Mouse (Mus musculus) liver, adult 2 months (tissue): Measurements from ENCODE around the gene Tdo2. TPM values are rescaled to one million over a fixed set of nuclear protein-coding genes. Genes with fewer than 3 reads are reported as not detected.
A peak's percentile ranks its signal among the peaks of the same experiment; 100 is the strongest.

Experiments used
- DNase-seq: peaks from one replicate; pipeline ENCODE4 v3.0.0-alpha.2; 2011; ENCODE audit warnings: low read depth, low spot score; ENCODE audit errors: extremely low read depth
- H3K27ac ChIP-seq: fragments of 200-500 bp; replicated peaks from 2 replicates; pipeline ENCODE4 v1.5.1; 2012; ENCODE audit warnings: low read depth, mild to moderate bottlenecking, control low read depth, inconsistent platforms, low read length; ENCODE audit not compliant: insufficient read depth
- H3K27me3 ChIP-seq: fragments of 200-500 bp; 2 replicates; pipeline ENCODE4 v1.6.1; 2012; ENCODE audit warnings: mild to moderate bottlenecking, moderate library complexity, low read length, inconsistent platforms; ENCODE audit not compliant: control insufficient read depth, insufficient read depth
- H3K36me3 ChIP-seq: fragments of 200-500 bp; 2 replicates; pipeline ENCODE4 v1.6.1; 2012; ENCODE audit warnings: low read length, inconsistent platforms; ENCODE audit not compliant: control insufficient read depth, insufficient read depth
- H3K4me1 ChIP-seq: fragments of 200-500 bp; 2 replicates; pipeline ENCODE4 v1.6.1; 2011; ENCODE audit warnings: low read length; ENCODE audit not compliant: control insufficient read depth, insufficient read depth
- H3K4me3 ChIP-seq: fragments of 200-500 bp; 2 replicates; pipeline ENCODE4 v1.5.1; 2011; ENCODE audit warnings: low read depth, mild to moderate bottlenecking, control low read depth, low read length, moderate library complexity; ENCODE audit not compliant: insufficient read depth
- H3K79me2 ChIP-seq: fragments of 200-500 bp; 2 replicates; pipeline ENCODE4 v1.6.1; 2012; ENCODE audit warnings: inconsistent platforms, mild to moderate bottlenecking, low read length, moderate library complexity; ENCODE audit not compliant: control insufficient read depth, insufficient read depth
- H3K9ac ChIP-seq: fragments of 200-500 bp; 2 replicates; pipeline ENCODE4 v1.6.1; 2012; ENCODE audit warnings: low read depth, mild to moderate bottlenecking, control low read depth, inconsistent platforms, low read length
- CTCF ChIP-seq: fragments of 200-500 bp; IDR thresholded peaks from 2 replicates; pipeline ENCODE4 v1.5.1; 2011; ENCODE audit warnings: low read depth, low read length, control low read depth
- POLR2A ChIP-seq: fragments of 200-500 bp; IDR thresholded peaks from 2 replicates; pipeline ENCODE4 v1.6.1; 2011; ENCODE audit warnings: low read length, control low read depth; ENCODE audit not compliant: insufficient read depth; ENCODE audit errors: extremely low read depth
- WGBS: fragments of 180-500 bp; shearing (Covaris S2); methylation state at CpG from one replicate; pipeline ENCODE4 v1.1.7; 2018; 5-methylcytosine and 5-hydroxymethylcytosine counted together
- polyA plus RNA-seq: library from polyadenylated mRNA; depleted of rRNA; stranded (reverse); fragments of >200 nt; gene quantifications from 2 replicates; pipeline ENCODE4 v1.2.3, GENCODE M21; 2012
- total RNA-seq: library from RNA; depleted of rRNA; stranded (reverse); fragments of >200 nt; gene quantifications from 2 replicates; pipeline ENCODE4 v1.2.3, GENCODE M21; 2014

The Tdo2 gene
- total and polyA plus RNA-seq, 2 experiments, result 931 to 2,393 TPM

DNA sequence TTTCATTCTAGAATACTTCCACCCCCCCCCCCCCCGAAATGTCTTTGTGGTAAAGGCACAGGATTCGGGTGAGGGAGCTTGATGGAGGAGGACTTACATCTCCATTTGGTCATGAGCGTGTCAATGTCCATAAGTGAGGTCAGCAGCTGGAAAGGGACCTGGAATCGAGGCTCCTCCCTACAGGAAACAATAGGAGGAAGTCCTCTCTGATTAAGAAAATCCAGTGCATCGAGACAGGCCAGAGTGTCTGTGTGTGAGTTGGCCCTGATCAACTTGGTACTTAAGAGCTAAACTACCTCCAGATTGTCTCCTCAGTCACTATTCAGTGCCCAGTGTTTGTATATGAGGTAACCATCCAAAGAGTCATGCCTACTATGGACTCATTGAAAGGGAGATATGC is 14.7 kb downstream of the Tdo2 start:
- H3K4me3 ChIP-seq, result no peak overlapping the region
- no peak overlapping the region for H3K27ac ChIP-seq
- H3K36me3 ChIP-seq, result peaks cover 69% of the 10 kb centered on the region
- TF ChIP-seq POLR2A (no peak), CTCF (no peak)
- no peaks in the 10 kb centered on the region for H3K79me2 ChIP-seq
- H3K4me1 ChIP-seq, result peaks cover 6% of the 10 kb centered on the region; the same call in 1 of the 2 replicates
- DNase-seq, result peak; percentile 64
- H3K9ac ChIP-seq, result no peak overlapping the region
- 44% methylated on average over 5 of the region's 5 CpGs for WGBS
- no peaks in the 10 kb centered on the region for H3K27me3 ChIP-seq

DNA sequence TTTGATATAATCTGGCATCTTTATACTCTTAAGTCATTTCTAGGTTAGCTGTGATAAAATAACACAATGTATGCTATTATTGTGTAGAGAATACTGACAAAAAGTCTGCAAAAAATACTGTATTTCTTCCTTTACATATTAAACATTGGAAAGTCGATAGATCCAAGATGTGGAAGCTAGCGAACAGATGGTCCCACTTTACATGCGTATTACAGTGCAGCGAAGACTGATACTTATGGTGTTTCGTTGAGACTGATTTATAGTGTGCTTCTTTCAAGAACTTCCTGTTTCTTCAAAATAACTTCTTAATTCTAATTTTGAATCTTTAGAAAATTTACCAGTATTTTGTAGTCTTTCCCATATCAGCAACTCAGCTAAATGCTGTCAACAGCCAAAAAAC is 18.5 kb downstream of the Tdo2 start:
- H3K4me1 ChIP-seq, result 0 out of 2 replicates have a peak, but pooled peaks cover 2% of the 10 kb centered on the region
- peaks cover 47% of the 10 kb centered on the region for H3K36me3 ChIP-seq
- H3K9ac ChIP-seq, result no peak overlapping the region
- DNase-seq, result no peak
- TF ChIP-seq CTCF (no peak), POLR2A (no peak)
- H3K27ac ChIP-seq, result no peak overlapping the region
- no peak overlapping the region for H3K4me3 ChIP-seq
- WGBS, result 92% methylated on average over 5 of the region's 5 CpGs
- no peaks in the 10 kb centered on the region for H3K79me2 ChIP-seq
- H3K27me3 ChIP-seq, result no peaks in the 10 kb centered on the region

- Histone ChIP-seq H3K4me1 (no peaks in the 10 kb centered on the region), H3K79me2 (no peaks in the 10 kb centered on the region), H3K9ac (no peak overlapping the region), H3K27me3 (no peaks in the 10 kb centered on the region), H3K36me3 (peaks cover 16% of the 10 kb centered on the region), H3K27ac (no peak overlapping the region), H3K4me3 (no peak overlapping the region)
- TF ChIP-seq CTCF, result no peak
- TF ChIP-seq POLR2A, result no peak
- WGBS, result 77% methylated on average over 2 of the region's 2 CpGs
- no peak for DNase-seq
Measured at GRCm38 (mm10) chr3:81951785-81952184, 24.2 kb downstream of the Tdo2 start.

GRCm38 (mm10) chr3:81949048-81949447 is 27.0 kb downstream of the Tdo2 start:
- DNase-seq, result no peak
- H3K9ac ChIP-seq, result no peak overlapping the region

GRCm38 (mm10) chr3:81944851-81945393 is 31.1 kb downstream of the Tdo2 start:
- H3K36me3 ChIP-seq, result peaks cover 29% of the 10 kb centered on the region
- WGBS, result 86% methylated on average over 7 of the region's 7 CpGs
- no peak overlapping the region for H3K9ac ChIP-seq
- H3K79me2 ChIP-seq, result no peaks in the 10 kb centered on the region; the same call in 1 of the 2 replicates
- H3K27me3 ChIP-seq, result no peaks in the 10 kb centered on the region
- H3K4me1 ChIP-seq, result no peaks in the 10 kb centered on the region
- TF ChIP-seq CTCF (no peak), POLR2A (no peak)
- peak; percentile 52 for DNase-seq
- H3K4me3 ChIP-seq, result no peak overlapping the region
- H3K27ac ChIP-seq, result no peak overlapping the region

More at GRCm38 (mm10) chr3:81949048-81949447, 27.0 kb downstream of the Tdo2 start:
- H3K4me3 ChIP-seq, result no peak overlapping the region
- no peak overlapping the region for H3K27ac ChIP-seq
- no peaks in the 10 kb centered on the region for H3K4me1 ChIP-seq
- TF ChIP-seq CTCF, result no peak
- H3K27me3 ChIP-seq, result no peaks in the 10 kb centered on the region
- no peaks in the 10 kb centered on the region for H3K79me2 ChIP-seq
- peaks cover 21% of the 10 kb centered on the region for H3K36me3 ChIP-seq
- 77% methylated on average over 1 of the region's 1 CpGs for WGBS

- WGBS, result 92% methylated on average over 3 of the region's 3 CpGs
- no peak overlapping the region for H3K9ac ChIP-seq
- no peaks in the 10 kb centered on the region for H3K4me1 ChIP-seq
- H3K4me3 ChIP-seq, result no peak overlapping the region
- peaks cover 3% of the 10 kb centered on the region; the same call in 1 of the 2 replicates for H3K79me2 ChIP-seq
- H3K27ac ChIP-seq, result no peak overlapping the region
- peaks cover 29% of the 10 kb centered on the region for H3K36me3 ChIP-seq
- TF ChIP-seq CTCF, result no peak
- no peak for TF ChIP-seq POLR2A
- no peak for DNase-seq
- no peaks in the 10 kb centered on the region for H3K27me3 ChIP-seq
Measured at GRCm38 (mm10) chr3:81943097-81943496, 32.9 kb downstream of the Tdo2 start.
